Mouse (Mus musculus): ENCODE results near the gene Slc25a19. TPM values are rescaled to one million over a fixed set of nuclear protein-coding genes. Genes with fewer than 3 reads are reported as not detected.
A peak's percentile ranks its signal among the peaks of the same experiment; 100 is the strongest.

The Slc25a19 gene
- polyA plus RNA-seq, 1 experiment from 2014 or later = 38.3 TPM

DNA sequence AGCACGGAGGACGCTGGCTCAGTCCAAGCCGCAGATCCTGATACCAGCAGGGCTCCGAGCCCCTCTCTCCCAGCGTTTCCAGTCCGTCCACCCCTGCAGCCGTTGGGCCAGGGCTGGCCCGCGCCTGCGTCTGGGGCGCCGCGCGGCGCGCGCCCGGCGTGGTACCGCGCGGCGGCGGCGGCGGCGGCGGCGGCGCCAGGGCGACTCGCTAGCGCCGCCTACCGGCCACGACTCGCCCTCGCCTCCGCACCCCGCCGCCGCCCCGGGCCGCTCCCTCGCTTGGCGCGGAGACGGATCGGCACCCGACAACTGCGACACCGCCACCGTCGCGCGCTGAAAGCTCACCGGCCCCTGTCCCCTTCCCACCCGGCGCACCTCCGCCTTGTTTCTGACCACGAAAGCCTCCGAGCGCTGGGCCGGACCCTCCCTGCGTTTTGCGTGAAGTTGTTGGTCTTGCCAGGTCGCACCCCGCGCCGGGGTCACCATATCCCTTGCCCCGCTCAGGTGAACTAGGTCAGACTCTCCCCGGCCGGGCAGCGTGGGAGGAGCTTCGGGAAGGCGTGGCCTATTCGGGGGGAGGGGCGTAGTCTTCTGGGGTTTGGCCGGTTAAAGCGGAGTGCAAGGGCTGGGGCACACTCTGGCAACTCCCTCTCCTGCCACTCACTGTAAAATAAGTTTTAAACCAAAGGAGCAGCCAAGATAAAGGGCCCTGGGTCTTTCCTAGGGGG is 15.5 kb downstream of the Slc25a19 start, which contains the start of gene Mif4gd:
Gene Mif4gd (minus strand): TSS at position 560 of the 728 bp plus-strand sequence.
- no peaks in the 10 kb centered on the region for H3K27me3 ChIP-seq (replicated peaks; ENCODE audit: control insufficient read depth, insufficient read depth, low read length)
- peak; percentile 70 for DNase-seq (ENCODE audit: low spot score)
- H3K9ac ChIP-seq (ENCODE audit: low read length) = peak within 1 kb of the TSS; percentile 70
- H3K27ac ChIP-seq (ENCODE audit: low read depth, low read length) = peak within 1 kb of the TSS; percentile 66
- H3K9me3 ChIP-seq (replicated peaks; ENCODE audit: control insufficient read depth, low read length) = no peaks in the 10 kb centered on the region
- under 1% methylated on average over 77 of the region's 80 CpGs for WGBS
- peak within 1 kb of the TSS; percentile 59 for H3K4me3 ChIP-seq (ENCODE audit: low read depth, low read length)
- peak; percentile 89 for ATAC-seq
- H3K4me1 ChIP-seq (ENCODE audit: control insufficient read depth, insufficient read depth, low read length) = 0 out of 2 replicates have a peak, but pooled peaks cover 2% of the 10 kb centered on the region
- H3K4me2 ChIP-seq (ENCODE audit: low read length) = peak within 1 kb of the TSS; percentile 85
- H3K36me3 ChIP-seq (ENCODE audit: control insufficient read depth, insufficient read depth, low read length) = peaks cover 43% of the 10 kb centered on the region

DNA sequence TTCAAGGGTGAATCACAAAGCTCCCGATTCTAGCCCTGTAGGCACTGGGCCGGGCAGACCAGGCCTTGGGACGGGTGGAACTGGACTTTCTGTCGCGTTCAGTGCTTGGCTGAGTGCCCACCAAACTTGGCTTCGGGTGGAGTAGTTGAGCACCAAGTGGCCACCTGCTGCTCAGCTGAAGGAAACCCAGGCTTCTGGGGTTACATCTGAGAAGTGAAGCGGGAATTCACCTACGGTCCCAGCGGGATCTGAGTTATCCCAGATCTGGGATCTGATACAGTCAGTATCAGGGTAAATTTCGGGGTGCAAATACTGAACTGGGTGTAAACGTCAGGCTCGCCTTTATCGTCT is 16.1 kb downstream of the Slc25a19 start:
- H3K9me3 ChIP-seq (replicated peaks; ENCODE audit: control insufficient read depth, low read length) = no peaks in the 10 kb centered on the region
- H3K4me2 ChIP-seq (ENCODE audit: low read length) = peak overlapping the region; percentile 85
- peak overlapping the region; percentile 66; the same call in 1 of the 2 replicates for H3K27ac ChIP-seq (ENCODE audit: low read depth, low read length)
- WGBS = under 1% methylated on average over 13 of the region's 13 CpGs
- no peaks in the 10 kb centered on the region for H3K27me3 ChIP-seq (replicated peaks; ENCODE audit: control insufficient read depth, insufficient read depth, low read length)
- H3K36me3 ChIP-seq (ENCODE audit: control insufficient read depth, insufficient read depth, low read length) = peaks cover 47% of the 10 kb centered on the region
- 0 out of 2 replicates have a peak, but pooled peaks cover 2% of the 10 kb centered on the region for H3K4me1 ChIP-seq (ENCODE audit: control insufficient read depth, insufficient read depth, low read length)
- peak; percentile 66 for DNase-seq (ENCODE audit: low spot score)
- ATAC-seq = peak; percentile 29
- H3K4me3 ChIP-seq (ENCODE audit: low read depth, low read length) = peak overlapping the region; percentile 59
- H3K9ac ChIP-seq (ENCODE audit: low read length) = peak overlapping the region; percentile 70

DNA sequence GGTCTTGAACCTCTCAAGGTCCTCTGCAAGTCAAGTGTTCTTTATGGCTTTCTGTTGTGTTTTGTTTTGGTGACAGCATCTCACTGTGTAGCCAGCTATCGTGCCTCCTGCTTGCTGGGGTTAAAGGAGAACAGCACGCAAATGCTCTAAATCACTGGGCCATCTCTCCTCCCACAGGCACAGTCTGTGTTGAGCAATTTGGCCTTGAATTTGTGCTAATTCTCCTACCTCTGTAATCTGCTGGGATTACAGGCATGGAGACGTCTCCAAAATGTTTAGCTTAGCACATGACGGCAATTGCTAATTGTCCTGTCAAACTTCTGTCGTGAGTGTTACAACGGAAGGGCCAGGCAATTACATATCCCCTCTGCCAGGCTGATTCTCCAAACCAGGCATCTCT is 16.9 kb downstream of the Slc25a19 start:
- DNase-seq (ENCODE audit: low spot score) = no peak
- no peak for ATAC-seq
- Histone ChIP-seq H3K36me3 (ENCODE audit: control insufficient read depth, insufficient read depth, low read length) (peaks cover 50% of the 10 kb centered on the region), H3K27ac (ENCODE audit: low read depth, low read length) (no peak overlapping the region), H3K27me3 (replicated peaks; ENCODE audit: control insufficient read depth, insufficient read depth, low read length) (no peaks in the 10 kb centered on the region), H3K9me3 (replicated peaks; ENCODE audit: control insufficient read depth, low read length) (no peaks in the 10 kb centered on the region), H3K4me3 (ENCODE audit: low read depth, low read length) (no peak overlapping the region), H3K4me2 (ENCODE audit: low read length) (no peak overlapping the region), H3K9ac (ENCODE audit: low read length) (peak overlapping the region; percentile 70; the same call in 1 of the 2 replicates), H3K4me1 (ENCODE audit: control insufficient read depth, insufficient read depth, low read length) (0 out of 2 replicates have a peak, but pooled peaks cover 2% of the 10 kb centered on the region)
- 73% methylated on average over 6 of the region's 6 CpGs for WGBS

DNA sequence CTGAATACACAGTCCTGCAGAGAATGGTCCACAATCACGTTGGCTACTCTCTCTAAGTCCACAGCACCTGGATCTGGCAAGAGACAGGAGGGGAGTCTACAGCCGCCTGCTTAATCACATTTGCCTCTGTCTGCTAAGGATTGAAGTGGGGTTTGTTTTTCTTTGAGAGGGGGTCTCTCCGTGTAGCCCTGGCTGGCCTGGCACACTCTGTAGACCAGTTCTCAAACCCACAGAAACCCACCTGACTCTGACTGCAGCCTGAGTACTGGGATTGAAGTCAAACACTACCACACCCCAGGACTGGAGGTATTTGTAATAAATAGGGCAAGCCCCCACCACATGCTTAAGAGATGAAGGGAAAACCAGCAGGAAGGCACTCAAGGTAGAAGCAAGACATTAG is 18.5 kb downstream of the Slc25a19 start:
- H3K27ac ChIP-seq (ENCODE audit: low read depth, low read length) = no peak overlapping the region
- H3K27me3 ChIP-seq (replicated peaks; ENCODE audit: control insufficient read depth, insufficient read depth, low read length) = no peaks in the 10 kb centered on the region
- no peak overlapping the region for H3K9ac ChIP-seq (ENCODE audit: low read length)
- no peaks in the 10 kb centered on the region for H3K9me3 ChIP-seq (replicated peaks; ENCODE audit: control insufficient read depth, low read length)
- no peak overlapping the region for H3K4me3 ChIP-seq (ENCODE audit: low read depth, low read length)
- no peak for ATAC-seq
- H3K36me3 ChIP-seq (ENCODE audit: control insufficient read depth, insufficient read depth, low read length) = peaks cover 48% of the 10 kb centered on the region
- WGBS = 71% methylated on average over 3 of the region's 3 CpGs
- no peak overlapping the region for H3K4me2 ChIP-seq (ENCODE audit: low read length)
- no peak for DNase-seq (ENCODE audit: low spot score)
- H3K4me1 ChIP-seq (ENCODE audit: control insufficient read depth, insufficient read depth, low read length) = peaks cover 9% of the 10 kb centered on the region

DNA sequence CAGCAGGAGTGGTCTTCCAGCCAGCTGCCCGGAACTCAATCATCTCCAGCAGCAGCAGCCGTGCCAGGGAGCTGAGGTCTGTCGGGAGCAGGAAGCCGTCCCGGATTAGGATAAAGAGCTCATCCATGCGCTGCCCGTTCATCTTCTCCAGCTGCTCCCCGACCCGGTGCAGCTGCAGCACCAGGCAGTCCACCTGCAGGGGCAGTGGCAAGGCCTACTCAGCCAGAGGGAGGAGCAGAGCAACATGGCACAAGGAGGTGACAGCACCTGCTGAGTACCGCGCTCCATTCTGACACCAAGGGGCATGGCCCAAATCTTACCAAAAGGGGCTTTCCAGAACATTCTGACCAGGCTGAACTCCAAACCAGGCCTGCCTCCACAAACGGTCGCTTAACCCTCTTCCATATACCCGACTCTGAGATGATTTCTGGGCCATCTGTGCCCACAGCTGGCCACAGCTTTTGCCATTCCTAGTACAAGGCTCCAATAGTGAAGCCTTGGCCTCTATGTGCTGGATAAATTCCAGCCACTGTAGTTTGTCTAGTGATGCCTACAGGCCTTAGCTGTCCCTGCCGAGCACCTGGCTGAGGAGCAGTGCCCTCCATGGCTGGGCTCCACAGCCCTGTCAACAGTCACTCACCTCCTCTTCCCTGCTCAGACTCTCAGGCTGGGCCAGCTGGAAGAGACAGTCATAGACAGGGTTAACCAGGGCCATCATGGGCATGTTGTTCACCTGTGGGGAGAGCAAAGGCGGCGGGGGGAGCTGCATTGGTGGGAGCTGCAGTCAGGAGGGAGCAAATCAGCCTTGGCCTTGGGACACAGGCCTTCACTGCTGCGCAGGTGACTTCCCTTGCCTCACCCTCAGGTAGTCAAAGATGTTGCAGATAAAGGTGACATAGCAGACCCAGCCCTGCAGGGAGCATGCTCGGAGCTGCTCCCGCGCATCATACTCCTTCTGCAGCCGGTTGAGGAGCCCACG is 19.4 kb downstream of the Slc25a19 start:
- Histone ChIP-seq H3K27me3 (replicated peaks; ENCODE audit: control insufficient read depth, insufficient read depth, low read length) (no peaks in the 10 kb centered on the region), H3K27ac (ENCODE audit: low read depth, low read length) (no peak overlapping the region), H3K4me1 (ENCODE audit: control insufficient read depth, insufficient read depth, low read length) (peaks cover 10% of the 10 kb centered on the region), H3K9me3 (replicated peaks; ENCODE audit: control insufficient read depth, low read length) (no peaks in the 10 kb centered on the region), H3K4me3 (ENCODE audit: low read depth, low read length) (no peak overlapping the region), H3K4me2 (ENCODE audit: low read length) (no peak overlapping the region), H3K36me3 (ENCODE audit: control insufficient read depth, insufficient read depth, low read length) (peaks cover 48% of the 10 kb centered on the region), H3K9ac (ENCODE audit: low read length) (no peak overlapping the region)
- DNase-seq (ENCODE audit: low spot score) = no peak
- 83% methylated on average over 23 of the region's 23 CpGs for WGBS
- no peak for ATAC-seq

DNA sequence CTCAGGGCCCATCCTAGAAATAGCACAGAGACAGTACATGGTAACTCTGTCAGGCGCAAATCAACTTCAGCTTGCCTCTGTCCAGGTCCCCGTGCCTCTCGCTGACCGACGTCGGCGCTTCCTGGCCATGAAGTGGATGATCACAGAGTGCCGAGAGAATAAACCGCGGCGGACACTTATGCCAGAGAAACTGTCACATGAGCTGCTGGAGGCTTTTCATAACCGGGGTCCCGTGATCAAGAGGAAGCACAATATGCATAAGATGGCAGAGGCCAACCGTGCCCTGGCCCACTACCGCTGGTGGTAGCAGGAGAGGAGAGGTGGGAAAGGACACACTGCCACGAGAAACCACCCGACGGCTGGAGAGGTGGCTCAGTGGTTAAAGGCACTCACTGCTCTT is 21.4 kb downstream of the Slc25a19 start:
- Histone ChIP-seq H3K27ac (ENCODE audit: low read depth, low read length) (no peak overlapping the region), H3K36me3 (ENCODE audit: control insufficient read depth, insufficient read depth, low read length) (peaks cover 48% of the 10 kb centered on the region), H3K27me3 (replicated peaks; ENCODE audit: control insufficient read depth, insufficient read depth, low read length) (no peaks in the 10 kb centered on the region), H3K9ac (ENCODE audit: low read length) (no peak overlapping the region), H3K4me3 (ENCODE audit: low read depth, low read length) (no peak overlapping the region), H3K4me1 (ENCODE audit: control insufficient read depth, insufficient read depth, low read length) (peaks cover 16% of the 10 kb centered on the region), H3K9me3 (replicated peaks; ENCODE audit: control insufficient read depth, low read length) (no peaks in the 10 kb centered on the region), H3K4me2 (ENCODE audit: low read length) (no peak overlapping the region)
- DNase-seq (ENCODE audit: low spot score) (no peak), ATAC-seq (no peak)
- WGBS = 94% methylated on average over 18 of the region's 18 CpGs

DNA sequence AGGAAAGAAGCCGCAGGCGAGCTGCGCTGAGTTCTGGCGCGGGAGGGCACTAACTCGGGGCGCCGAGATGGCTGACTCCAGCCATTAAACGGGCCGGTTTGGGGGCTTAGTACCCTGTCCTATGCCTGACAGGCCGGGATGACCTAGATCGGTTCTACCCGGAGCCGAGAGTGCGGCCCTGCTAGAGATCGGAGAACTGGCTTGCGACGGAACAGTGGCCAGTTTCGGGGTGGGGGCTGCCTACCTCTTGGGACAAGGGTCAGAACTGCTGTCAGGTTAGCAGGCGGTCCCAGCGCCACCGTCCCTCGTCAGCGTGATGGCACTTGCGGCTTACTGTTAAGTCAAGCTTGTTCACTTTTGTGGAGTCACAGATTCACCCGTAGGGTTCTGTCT is 23.8 kb downstream of the Slc25a19 start:
- no peaks in the 10 kb centered on the region for H3K27me3 ChIP-seq (replicated peaks; ENCODE audit: control insufficient read depth, insufficient read depth, low read length)
- DNase-seq (ENCODE audit: low spot score) (no peak), ATAC-seq (peak; percentile 49)
- H3K36me3 ChIP-seq (ENCODE audit: control insufficient read depth, insufficient read depth, low read length) = peaks cover 49% of the 10 kb centered on the region
- H3K9me3 ChIP-seq (replicated peaks; ENCODE audit: control insufficient read depth, low read length) = no peaks in the 10 kb centered on the region
- peak overlapping the region; percentile 92 for H3K4me2 ChIP-seq (ENCODE audit: low read length)
- H3K27ac ChIP-seq (ENCODE audit: low read depth, low read length) = peak overlapping the region; percentile 89
- peak overlapping the region; percentile 100 for H3K4me3 ChIP-seq (ENCODE audit: low read depth, low read length)
- peaks cover 16% of the 10 kb centered on the region for H3K4me1 ChIP-seq (ENCODE audit: control insufficient read depth, insufficient read depth, low read length)
- peak overlapping the region; percentile 97 for H3K9ac ChIP-seq (ENCODE audit: low read length)
- WGBS = under 1% methylated on average over 26 of the region's 26 CpGs

DNA sequence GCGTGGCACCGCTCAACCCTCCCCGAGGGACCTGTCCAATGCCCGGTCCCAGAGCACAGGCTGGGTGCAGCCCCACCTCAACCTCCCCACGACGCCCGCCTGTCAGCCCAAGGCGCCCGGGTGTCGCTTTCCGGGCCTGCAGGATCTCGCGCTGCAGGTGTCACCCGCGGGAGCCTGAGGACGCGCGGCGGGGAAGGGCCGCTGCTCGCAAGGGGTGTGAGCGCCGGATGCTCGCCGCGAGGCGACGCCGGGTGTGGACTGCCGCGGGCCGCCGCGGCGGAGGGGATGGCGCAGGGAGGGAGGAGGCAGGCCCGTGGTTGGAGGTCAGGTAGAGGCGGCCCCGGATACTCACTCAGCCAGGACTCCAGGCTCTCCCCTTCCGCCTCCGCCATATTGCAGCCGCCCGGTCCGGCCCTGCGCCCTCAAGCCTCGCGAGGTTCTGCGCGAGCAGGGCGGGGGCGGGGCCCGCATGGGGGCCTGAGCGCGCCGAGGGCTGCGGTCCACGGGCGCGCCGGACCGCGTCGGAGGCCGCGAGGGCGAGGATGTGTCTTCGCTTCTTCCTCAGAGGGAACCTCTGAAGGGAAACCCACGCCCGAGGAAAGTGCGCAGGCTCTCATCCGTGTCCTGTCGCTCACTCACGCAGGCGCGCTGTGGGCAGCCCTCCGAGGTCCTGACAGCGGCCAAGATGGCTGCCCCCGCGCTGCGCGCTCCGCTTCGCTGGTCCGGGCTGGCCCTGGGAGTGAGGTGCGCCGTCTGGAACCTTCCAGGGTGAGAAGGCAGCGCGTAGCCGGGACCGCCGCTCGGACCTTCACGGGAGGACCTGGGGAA is 24.4 kb downstream of the Slc25a19 start, which contains the start of the genes Mrps7 and Gga3:
Gene Mrps7 (plus strand): TSS at position 450 of the 828 bp plus-strand sequence.
Gene Gga3 (minus strand): TSS at position 576 of the 828 bp plus-strand sequence.
- Histone ChIP-seq H3K9ac (ENCODE audit: low read length) (peak within 1 kb of the TSS; percentile 97), H3K4me1 (ENCODE audit: control insufficient read depth, insufficient read depth, low read length) (peaks cover 16% of the 10 kb centered on the region), H3K9me3 (replicated peaks; ENCODE audit: control insufficient read depth, low read length) (no peaks in the 10 kb centered on the region), H3K4me3 (ENCODE audit: low read depth, low read length) (peak within 1 kb of the TSS; percentile 100), H3K27me3 (replicated peaks; ENCODE audit: control insufficient read depth, insufficient read depth, low read length) (no peaks in the 10 kb centered on the region), H3K36me3 (ENCODE audit: control insufficient read depth, insufficient read depth, low read length) (peaks cover 47% of the 10 kb centered on the region), H3K27ac (ENCODE audit: low read depth, low read length) (peak within 1 kb of the TSS; percentile 89), H3K4me2 (ENCODE audit: low read length) (peak within 1 kb of the TSS; percentile 92)
- 0% methylated on average over 87 of the region's 93 CpGs for WGBS
- peak; percentile 92 for DNase-seq (ENCODE audit: low spot score)
- peak; percentile 98 for ATAC-seq
